Mouse (Mus musculus) T-cell, adult 2 months (primary cell): ENCODE data around the gene Gpr162.
"Not testable (repeated sequence)": the region's sequence is repeated elsewhere in the genome, so short reads cannot be mapped to it uniquely, and the experiment has no call there.

Experiments used
- DNase-seq: peaks from one replicate; pipeline ENCODE4 v3.0.0; 2022; ENCODE audit warnings: low spot score

The Gpr162 gene

GRCm38 (mm10) chr6:124836411-124836810 lies 27.4 kb downstream of the Gpr162 start:
- no peak for DNase-seq

- no peak for DNase-seq
These were observed 28.3 kb downstream of the Gpr162 start for GRCm38 (mm10) chr6:124835531-124835930.

- no peak for DNase-seq
These were observed 29.2 kb downstream of the Gpr162 start for GRCm38 (mm10) chr6:124834512-124835081.

- DNase-seq: no peak
These were observed 32.1 kb downstream of the Gpr162 start for GRCm38 (mm10) chr6:124831649-124832048.

- not testable (repeated sequence) for DNase-seq
These were observed 32.6 kb downstream of the Gpr162 start for GRCm38 (mm10) chr6:124831199-124831598.

GRCm38 (mm10) chr6:124829799-124830700 lies 33.7 kb downstream of the Gpr162 start:
- DNase-seq: peak; percentile 90

GRCm38 (mm10) chr6:124828868-124829798 lies 34.6 kb downstream of the Gpr162 start, which contains the start of the genes Usp5 and Cdca3:
TSS of gene Usp5 (minus strand) at chr6:124829484.
TSS of gene Cdca3 (plus strand) at chr6:124829547.
- DNase-seq: peak; percentile 100

- peak; percentile 20 for DNase-seq
These were observed 35.6 kb downstream of the Gpr162 start for GRCm38 (mm10) chr6:124828101-124828592.

- no peak for DNase-seq
These were observed 41.7 kb downstream of the Gpr162 start for GRCm38 (mm10) chr6:124822049-124822448.

- no peak for DNase-seq
These were observed 42.9 kb downstream of the Gpr162 start for GRCm38 (mm10) chr6:124820891-124821290.

GRCm38 (mm10) chr6:124817971-124818370 lies 45.8 kb downstream of the Gpr162 start:
- no peak for DNase-seq

GRCm38 (mm10) chr6:124817563-124817962 lies 46.2 kb downstream of the Gpr162 start:
- no peak for DNase-seq

- DNase-seq: no peak
These were observed 46.7 kb downstream of the Gpr162 start for GRCm38 (mm10) chr6:124817125-124817524.

- DNase-seq: no peak
These were observed 47.2 kb downstream of the Gpr162 start for GRCm38 (mm10) chr6:124816611-124817010.

- DNase-seq: no peak
These were observed 48.7 kb downstream of the Gpr162 start for GRCm38 (mm10) chr6:124814858-124815774.

- DNase-seq: no peak
These were observed 49.3 kb downstream of the Gpr162 start for GRCm38 (mm10) chr6:124814448-124814847.

GRCm38 (mm10) chr6:124813933-124814332 lies 49.9 kb downstream of the Gpr162 start, which contains the start of gene Tpi1:
TSS of gene Tpi1 (minus strand) at chr6:124814296.
- peak; percentile 77 for DNase-seq

- DNase-seq: peak; percentile 62
These were observed 50.3 kb downstream of the Gpr162 start for GRCm38 (mm10) chr6:124813496-124813895.

GRCm38 (mm10) chr6:124812848-124813247 lies 50.9 kb downstream of the Gpr162 start:
- DNase-seq: no peak

- DNase-seq: no peak
These were observed 51.9 kb downstream of the Gpr162 start for GRCm38 (mm10) chr6:124811701-124812560.
